Mouse (Mus musculus) liver, embryonic 13.5 days (tissue): ENCODE measurements around the gene Cux1. TPM values are rescaled to one million over a fixed set of nuclear protein-coding genes. Genes with fewer than 3 reads are reported as not detected.

ENCODE experiments used
- ATAC-seq: fragments of 200-750 bp; cut with Nextera tagmentation; 2 replicates; pipeline ENCODE4 v1.8.0; 2017; ENCODE audit warnings: low read depth, mild to moderate bottlenecking, moderate number of reproducible peaks, moderate library complexity
- DNase-seq: peaks from one replicate; pipeline ENCODE4 v3.0.0; 2022
- H3K27ac ChIP-seq: fragments of 300-500 bp; sonication (generic); 2 replicates; pipeline ENCODE4 v1.5.1; 2015; ENCODE audit warnings: moderate library complexity, mild to moderate bottlenecking, inconsistent platforms
- H3K27me3 ChIP-seq: fragments of 300-500 bp; sonication (generic); 2 replicates; pipeline ENCODE4 v1.6.1; 2015; ENCODE audit warnings: mild to moderate bottlenecking, inconsistent platforms
- H3K36me3 ChIP-seq: fragments of 300-500 bp; sonication (generic); 2 replicates; pipeline ENCODE4 v1.6.1; 2015; ENCODE audit warnings: mild to moderate bottlenecking, inconsistent platforms
- H3K4me1 ChIP-seq: fragments of 300-500 bp; sonication (generic); replicated peaks from 2 replicates; pipeline ENCODE4 v1.6.1; 2015; ENCODE audit warnings: inconsistent platforms
- H3K4me2 ChIP-seq: fragments of 300-500 bp; sonication (generic); 2 replicates; pipeline ENCODE4 v1.6.1; 2015; ENCODE audit warnings: inconsistent platforms, mild to moderate bottlenecking, moderate library complexity
- H3K4me3 ChIP-seq: fragments of 300-500 bp; sonication (generic); replicated peaks from 2 replicates; pipeline ENCODE4 v1.5.1; 2015; ENCODE audit warnings: mild to moderate bottlenecking, inconsistent platforms
- H3K9ac ChIP-seq: fragments of 300-500 bp; sonication (generic); 2 replicates; pipeline ENCODE4 v1.6.1; 2015; ENCODE audit warnings: mild to moderate bottlenecking, inconsistent platforms
- H3K9me3 ChIP-seq: fragments of 300-500 bp; sonication (generic); replicated peaks from 2 replicates; pipeline ENCODE4 v1.6.1; 2016; ENCODE audit warnings: inconsistent platforms
- WGBS: fragments of 180-500 bp; shearing (Covaris S2); methylation state at CpG from one replicate; pipeline ENCODE4 v1.1.7; 2015; ENCODE audit not compliant: insufficient replicate concordance; 5-methylcytosine and 5-hydroxymethylcytosine counted together
- microRNA-seq: library from miRNA; unstranded; fragments of <30 nt; microRNA quantifications from one replicate; pipeline ENCODE4, GENCODE M21; 2016
- polyA plus RNA-seq: library from polyadenylated mRNA; unstranded; fragments of >200 nt; fragmentation: Nextera tagmentation; extraction: Ambion mirVana; gene quantifications from 2 replicates; pipeline ENCODE4 v1.2.1, GENCODE M21; 2015

The Cux1 gene
- polyA plus RNA-seq, 1 experiment from 2014 or later: 16.6 TPM

DNA sequence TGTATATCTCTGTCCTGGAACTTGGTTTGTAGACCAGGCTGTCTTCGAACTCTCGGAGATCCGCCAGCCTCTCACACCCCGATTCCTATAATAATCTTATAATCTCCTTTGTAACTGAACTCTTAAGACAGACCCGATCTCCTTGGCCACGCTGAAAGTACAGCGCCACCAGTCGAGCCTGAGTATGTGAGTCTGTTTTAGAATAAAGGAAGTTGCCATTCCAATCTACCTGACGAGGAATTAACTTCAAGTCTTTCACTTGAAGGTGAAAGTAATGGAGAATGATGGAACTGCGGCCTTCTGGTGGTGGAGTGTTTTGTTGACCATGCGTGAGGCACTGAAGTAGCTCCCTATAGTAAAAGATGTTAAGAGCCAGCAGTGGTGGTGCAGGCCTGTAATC lies 367.8 kb downstream of the Cux1 start:
- Histone ChIP-seq H3K4me2 (peak overlapping the region; percentile 92), H3K27ac (no peak overlapping the region), H3K9ac (peak overlapping the region; percentile 89), H3K4me1 (peaks cover 21% of the 10 kb centered on the region), H3K27me3 (no peaks in the 10 kb centered on the region), H3K4me3 (peak overlapping the region; percentile 93), H3K9me3 (no peaks in the 10 kb centered on the region), H3K36me3 (peaks cover 28% of the 10 kb centered on the region)
- 40% methylated on average over 11 of the region's 11 CpGs for WGBS
- no peak for DNase-seq
- no peak for ATAC-seq

DNA sequence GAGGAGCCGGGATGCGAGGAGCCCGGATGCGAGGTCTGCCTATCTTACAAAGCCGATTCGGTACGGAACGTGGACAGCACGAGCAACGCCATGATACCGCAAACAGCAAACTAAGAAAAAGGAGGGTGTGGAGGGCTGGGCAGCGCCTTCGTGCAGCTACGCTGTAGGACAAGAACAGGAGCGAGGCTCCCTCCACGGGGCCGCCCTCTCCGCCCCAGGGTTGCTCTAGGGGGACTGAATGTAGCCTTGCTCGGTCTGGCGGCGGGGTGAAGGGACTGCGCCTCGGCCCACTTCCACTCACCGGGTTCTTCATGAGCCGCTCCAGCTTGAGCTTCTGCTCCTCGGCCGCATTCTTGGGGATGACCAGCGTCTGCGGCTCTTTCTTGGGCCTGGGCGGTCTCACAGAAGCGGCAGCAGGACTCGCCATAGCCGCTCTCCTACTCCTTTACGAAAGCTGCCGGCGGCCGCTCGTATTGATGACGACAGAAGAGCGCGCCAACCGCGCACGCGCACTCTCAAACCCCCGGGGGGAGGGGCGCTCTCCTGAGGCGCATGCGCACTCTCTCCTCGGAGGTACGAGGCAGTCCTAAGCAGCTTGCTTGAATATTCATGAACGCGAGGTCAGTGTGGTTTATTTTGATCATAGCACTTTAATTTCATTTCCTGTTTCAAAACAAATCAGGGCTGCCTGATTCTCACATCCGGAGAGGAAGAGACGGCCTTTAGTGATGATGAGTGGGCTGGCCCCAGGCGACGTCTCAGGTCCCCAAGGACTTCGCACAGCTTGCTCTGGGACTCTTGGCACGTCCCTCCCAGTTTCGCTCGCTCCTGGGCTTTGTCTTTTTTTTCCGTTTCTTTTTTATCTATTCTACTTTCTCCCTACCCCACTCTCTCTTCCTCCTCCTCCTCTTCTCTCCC lies 368.6 kb downstream of the Cux1 start, which contains the start of gene Prkrip1:
Prkrip1 (minus strand) TSS at position 490 of the 918 bp plus-strand sequence.
- H3K27ac ChIP-seq: peak within 1 kb of the TSS; percentile 80
- H3K9me3 ChIP-seq: no peaks in the 10 kb centered on the region
- no peaks in the 10 kb centered on the region for H3K27me3 ChIP-seq
- peaks cover 21% of the 10 kb centered on the region for H3K4me1 ChIP-seq
- peaks cover 36% of the 10 kb centered on the region for H3K36me3 ChIP-seq
- H3K9ac ChIP-seq: peak within 1 kb of the TSS; percentile 89
- peak within 1 kb of the TSS; percentile 93 for H3K4me3 ChIP-seq
- peak; percentile 93 for DNase-seq
- H3K4me2 ChIP-seq: peak within 1 kb of the TSS; percentile 92
- peak; percentile 91 for ATAC-seq
- WGBS: under 1% methylated on average over 62 of the region's 62 CpGs

Small RNAs within 50 kb of the gene (microRNA-seq; reads per million reads assigned to microRNA genes)
- not detected for gene Mir721

Other genes with a start within 250 kb of the Cux1 start
- not detected in 2 replicates for gene Myl10, start 125.7 kb upstream of the Cux1 start, polyA plus RNA-seq